Mouse (Mus musculus) MEL (cell line): ENCODE measurements around the gene Fbxl22. TPM values are rescaled to one million over a fixed set of nuclear protein-coding genes. Genes with fewer than 3 reads are reported as not detected.

ENCODE experiments used
- DNase-seq: peaks from one replicate; pipeline ENCODE4 v3.0.0; 2011; ENCODE audit warnings: low read depth, low spot score
- H3K27ac ChIP-seq: 2 replicates; pipeline ENCODE4 v1.5.1; 2012; ENCODE audit warnings: low read depth, mild to moderate bottlenecking, control low read depth, low read length, moderate library complexity; ENCODE audit not compliant: control insufficient read depth
- H3K27me3 ChIP-seq, 2 experiments: fragments of 150-350 bp in 1 of 2; sonication (generic) in 1 of 2; 2 replicates each; pipeline ENCODE4 v1.6.1; 2012; ENCODE audit warnings: low read length in 2 of 2, mild to moderate bottlenecking in 2 of 2, improper control_type of control experiment in 1 of 2, moderate library complexity in 1 of 2; ENCODE audit not compliant: insufficient read depth in 2 of 2, control insufficient read depth in 1 of 2
- H3K36me3 ChIP-seq, 2 experiments: 2 replicates each; pipeline ENCODE4 v1.6.1; 2012 to 2014; ENCODE audit warnings: low read length in 2 of 2, improper control_type of control experiment in 1 of 2, inconsistent platforms in 1 of 2, mild to moderate bottlenecking in 1 of 2; ENCODE audit not compliant: insufficient read depth in 2 of 2, control insufficient read depth in 1 of 2
- H3K4me1 ChIP-seq, 2 experiments: fragments of 150-350 bp in 1 of 2; sonication (generic) in 1 of 2; 2 replicates each; pipeline ENCODE4 v1.6.1; 2012; ENCODE audit warnings: low read length in 2 of 2, improper control_type of control experiment in 1 of 2, mild to moderate bottlenecking in 1 of 2; ENCODE audit not compliant: insufficient read depth in 2 of 2, control insufficient read depth in 1 of 2
- H3K4me3 ChIP-seq, 2 experiments: fragments of 150-350 bp in 1 of 2; sonication (generic) in 1 of 2; 2 replicates each; pipeline ENCODE4 v1.5.1; 2012; ENCODE audit warnings: low read depth in 2 of 2, low read length in 2 of 2, mild to moderate bottlenecking in 2 of 2, moderate library complexity in 2 of 2, control low read depth in 1 of 2, improper control_type of control experiment in 1 of 2; ENCODE audit not compliant: control insufficient read depth in 1 of 2, insufficient read depth in 1 of 2
- H3K79me2 ChIP-seq: 2 replicates; pipeline ENCODE4 v1.6.1; 2012; ENCODE audit warnings: mild to moderate bottlenecking, low read length, moderate library complexity; ENCODE audit not compliant: control insufficient read depth, poor library complexity, insufficient read depth
- H3K9ac ChIP-seq: 2 replicates; pipeline ENCODE4 v1.6.1; 2012; ENCODE audit warnings: low read depth, mild to moderate bottlenecking, control low read depth, low read length, moderate library complexity; ENCODE audit not compliant: control insufficient read depth, poor library complexity, severe bottlenecking
- H3K9me3 ChIP-seq: fragments of 150-350 bp; sonication (generic); replicated peaks from 2 replicates; pipeline ENCODE4 v1.6.1; 2012; ENCODE audit warnings: mild to moderate bottlenecking, low read length, improper control_type of control experiment, moderate library complexity; ENCODE audit not compliant: insufficient read depth
- BHLHE40 ChIP-seq: IDR thresholded peaks from 2 replicates; pipeline ENCODE4 v1.6.1; 2012; ENCODE audit warnings: low read depth, mild to moderate bottlenecking, inconsistent platforms, low read length, improper control_type of control experiment, borderline replicate concordance
- CHD1 ChIP-seq: IDR thresholded peaks from 2 replicates; pipeline ENCODE4 v1.6.1; 2012; ENCODE audit warnings: low read depth, mild to moderate bottlenecking, inconsistent platforms, low read length, improper control_type of control experiment
- CTCF ChIP-seq, 3 experiments: IDR thresholded peaks in 2 of 3; conservative IDR thresholded peaks in 1 of 3; 2 replicates each; pipeline ENCODE4 v1.5.1; 2011 to 2012; ENCODE audit warnings: low read length in 3 of 3, low read depth in 2 of 3, mild to moderate bottlenecking in 2 of 3, improper control_type of control experiment in 1 of 3, inconsistent platforms in 1 of 3, mixed read lengths in 1 of 3, moderate library complexity in 1 of 3; ENCODE audit not compliant: control insufficient read depth in 1 of 3, insufficient read depth in 1 of 3, poor library complexity in 1 of 3, severe bottlenecking in 1 of 3
- E2F4 ChIP-seq: IDR thresholded peaks from 2 replicates; pipeline ENCODE4 v1.6.1; 2011; ENCODE audit warnings: low read depth, low read length, improper control_type of control experiment, borderline replicate concordance
- EP300 ChIP-seq, 2 experiments: IDR thresholded peaks; 2 replicates each; pipeline ENCODE4 v1.6.1; 2011; ENCODE audit warnings: improper control_type of control experiment in 2 of 2, low read length in 2 of 2, low read depth in 1 of 2, mild to moderate bottlenecking in 1 of 2
- ETS1 ChIP-seq: IDR thresholded peaks from 2 replicates; pipeline ENCODE4 v1.6.1; 2012; ENCODE audit warnings: low read depth, mild to moderate bottlenecking, inconsistent platforms, low read length, improper control_type of control experiment, moderate library complexity
- GABPA ChIP-seq: IDR thresholded peaks from 2 replicates; pipeline ENCODE4 v1.6.1; 2012; ENCODE audit warnings: low read depth, mild to moderate bottlenecking, inconsistent platforms, low read length, improper control_type of control experiment, moderate library complexity
- GATA1 ChIP-seq: IDR thresholded peaks from 2 replicates; pipeline ENCODE4 v1.6.1; 2011; ENCODE audit warnings: low read depth, low read length, improper control_type of control experiment
- HCFC1 ChIP-seq: IDR thresholded peaks from 2 replicates; pipeline ENCODE4 v1.6.1; 2012; ENCODE audit warnings: low read depth, mild to moderate bottlenecking, inconsistent platforms, low read length, improper control_type of control experiment, moderate library complexity
- JUND ChIP-seq: IDR thresholded peaks from 2 replicates; pipeline ENCODE4 v1.6.1; 2011; ENCODE audit warnings: low read depth, mild to moderate bottlenecking, improper control_type of control experiment, low read length
- KAT2A ChIP-seq: conservative IDR thresholded peaks from 2 replicates; pipeline ENCODE4 v1.6.1; 2012; ENCODE audit warnings: low read depth, low read length, improper control_type of control experiment, inconsistent platforms
- MAFK ChIP-seq: IDR thresholded peaks from 2 replicates; pipeline ENCODE4 v1.6.1; 2011; ENCODE audit warnings: low read depth, mild to moderate bottlenecking, low read length, improper control_type of control experiment, borderline replicate concordance
- MAX ChIP-seq: IDR thresholded peaks from 2 replicates; pipeline ENCODE4 v1.6.1; 2011; ENCODE audit warnings: low read length, improper control_type of control experiment
- MAZ ChIP-seq: IDR thresholded peaks from 2 replicates; pipeline ENCODE4 v1.6.1; 2012; ENCODE audit warnings: low read depth, mild to moderate bottlenecking, inconsistent platforms, low read length, improper control_type of control experiment
- MEF2A ChIP-seq: IDR thresholded peaks from 2 replicates; pipeline ENCODE4 v1.6.1; 2014; ENCODE audit warnings: low read depth, mild to moderate bottlenecking, inconsistent platforms, low read length, improper control_type of control experiment; ENCODE audit not compliant: poor library complexity, insufficient replicate concordance, severe bottlenecking; ENCODE audit errors: extremely low read depth
- MXI1 ChIP-seq: IDR thresholded peaks from 2 replicates; pipeline ENCODE4 v1.6.1; 2011; ENCODE audit warnings: mild to moderate bottlenecking, low read depth, low read length, improper control_type of control experiment
- MYB ChIP-seq: IDR thresholded peaks from 2 replicates; pipeline ENCODE4 v1.6.1; 2011; ENCODE audit warnings: mild to moderate bottlenecking, low read depth, low read length, improper control_type of control experiment
- NRF1 ChIP-seq: IDR thresholded peaks from 2 replicates; pipeline ENCODE4 v1.6.1; 2014; ENCODE audit warnings: low read depth, mild to moderate bottlenecking, inconsistent platforms, low read length, improper control_type of control experiment, moderate library complexity; ENCODE audit not compliant: poor library complexity, insufficient read depth, severe bottlenecking
- POLR2A ChIP-seq, 2 experiments: IDR thresholded peaks; 2 replicates each; pipeline ENCODE4 v1.6.1; 2011 to 2012; ENCODE audit warnings: low read length in 2 of 2, mild to moderate bottlenecking in 2 of 2, control low read depth in 1 of 2, improper control_type of control experiment in 1 of 2, low read depth in 1 of 2, moderate library complexity in 1 of 2; ENCODE audit not compliant: control insufficient read depth in 1 of 2, insufficient read depth in 1 of 2, poor library complexity in 1 of 2
- POLR2AphosphoS2 ChIP-seq: IDR thresholded peaks from 2 replicates; pipeline ENCODE4 v1.6.1; 2011; ENCODE audit warnings: low read length, improper control_type of control experiment
- POLR2AphosphoS5 ChIP-seq: IDR thresholded peaks from 2 replicates; pipeline ENCODE4 v1.6.1; 2012; ENCODE audit warnings: low read depth, borderline replicate concordance, mild to moderate bottlenecking, inconsistent platforms, low read length, moderate library complexity, mixed read lengths
- RAD21 ChIP-seq: IDR thresholded peaks from 2 replicates; pipeline ENCODE4 v1.6.1; 2011; ENCODE audit warnings: mild to moderate bottlenecking, low read depth, low read length, improper control_type of control experiment
- SMC3 ChIP-seq: IDR thresholded peaks from 2 replicates; pipeline ENCODE4 v1.6.1; 2011; ENCODE audit warnings: low read depth, low read length, improper control_type of control experiment
- TAL1 ChIP-seq: IDR thresholded peaks from 2 replicates; pipeline ENCODE4 v1.6.1; 2012; ENCODE audit warnings: mild to moderate bottlenecking, inconsistent platforms, low read length, moderate library complexity, mixed read lengths
- TCF12 ChIP-seq: IDR thresholded peaks from 2 replicates; pipeline ENCODE4 v1.6.1; 2014; ENCODE audit warnings: low read depth, mild to moderate bottlenecking, inconsistent platforms, low read length, improper control_type of control experiment, moderate library complexity
- USF2 ChIP-seq, 2 experiments: IDR thresholded peaks; 2 replicates each; pipeline ENCODE4 v1.6.1; 2011 to 2012; ENCODE audit warnings: improper control_type of control experiment in 2 of 2, low read length in 2 of 2, borderline replicate concordance in 1 of 2, inconsistent platforms in 1 of 2, low read depth in 1 of 2, mild to moderate bottlenecking in 1 of 2; ENCODE audit not compliant: insufficient read depth in 1 of 2
- ZC3H11A ChIP-seq: IDR thresholded peaks from 2 replicates; pipeline ENCODE4 v1.6.1; 2012; ENCODE audit warnings: low read depth, mild to moderate bottlenecking, inconsistent platforms, low read length, improper control_type of control experiment
- ZKSCAN1 ChIP-seq: IDR thresholded peaks from 2 replicates; pipeline ENCODE4 v1.6.1; 2012; ENCODE audit warnings: low read depth, mild to moderate bottlenecking, inconsistent platforms, low read length, improper control_type of control experiment, moderate library complexity
- ZMIZ1 ChIP-seq: IDR thresholded peaks from 2 replicates; pipeline ENCODE4 v1.6.1; 2012; ENCODE audit warnings: low read depth, mild to moderate bottlenecking, inconsistent platforms, low read length, improper control_type of control experiment, moderate library complexity
- ZNF384 ChIP-seq: IDR thresholded peaks from 2 replicates; pipeline ENCODE4 v1.6.1; 2012; ENCODE audit warnings: low read depth, mild to moderate bottlenecking, inconsistent platforms, low read length, improper control_type of control experiment
- polyA plus RNA-seq, 2 experiments: library from polyadenylated mRNA; stranded (reverse) in 1 of 2; unstranded in 1 of 2; fragments of >175 nt in 1 of 2; fragments of >200 nt in 1 of 2; gene quantifications; 2 replicates each; pipeline versions ENCODE4 v1.2.1 to v1.2.4; 2012; ENCODE audit warnings: low replicate concordance in 2 of 2, low read depth in 1 of 2; ENCODE audit not compliant: insufficient read length in 2 of 2, insufficient read depth in 1 of 2, missing spikeins in 1 of 2
- total RNA-seq: library from RNA; depleted of rRNA; stranded (reverse); fragments of 300-350 nt; gene quantifications from 2 replicates; pipeline ENCODE4 v1.2.3, GENCODE M21; 2012

Gene Fbxl22
- total and polyA plus RNA-seq, 3 experiments, result 0.35 to 0.47 TPM; not detected in 1

DNA sequence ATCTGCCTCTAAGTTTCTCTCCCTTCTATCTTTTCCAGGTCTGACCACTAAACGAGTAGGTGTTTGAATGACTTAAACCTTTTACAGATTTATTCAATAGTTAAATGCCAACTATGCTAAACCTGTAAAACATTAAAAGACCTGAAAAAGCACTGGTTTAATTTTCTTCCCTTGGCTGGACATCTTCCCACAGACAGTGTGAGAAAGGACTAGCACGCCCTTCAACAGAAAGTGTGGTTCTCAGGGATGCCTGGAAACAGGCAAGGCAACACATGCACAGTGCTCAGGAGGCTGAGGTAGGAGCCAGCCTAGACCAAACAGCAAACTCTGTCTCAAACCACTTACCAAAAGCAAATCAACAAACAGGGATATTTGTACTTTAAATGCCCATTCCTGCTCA lies 47.1 kb upstream of the Fbxl22 start:
- Histone ChIP-seq H3K79me2 (peaks cover 2% of the 10 kb centered on the region; the same call in 1 of the 2 replicates), H3K27ac (0 out of 2 replicates have a peak overlapping the region, but pooled peaks have one; percentile 1), H3K27me3 (no peaks in the 10 kb centered on the region), H3K9ac (no peak overlapping the region), H3K4me1 (peaks cover 17 to 38% of the 10 kb centered on the region in 2 experiments), H3K9me3 (no peaks in the 10 kb centered on the region), H3K36me3 (peaks cover 0 to 52% of the 10 kb centered on the region in 2 experiments; a peak in 2 of 4 replicates), H3K4me3 (no peak overlapping the region)
- DNase-seq, result no peak
- no peak for TF ChIP-seq GATA1
- no peak for TF ChIP-seq RAD21
- TF ChIP-seq JUND, result no peak
- TF ChIP-seq NRF1, result no peak
- TF ChIP-seq ZC3H11A, result no peak
- TF ChIP-seq KAT2A, result no peak
- TF ChIP-seq SMC3, result no peak
- no peak for TF ChIP-seq EP300 (IDR thresholded peaks at IDR 0.05; ENCODE audit: low read depth in 1 of 2, low read length in 2 of 2)
- TF ChIP-seq GABPA, result no peak
- no peak for TF ChIP-seq BHLHE40
- TF ChIP-seq CHD1, result no peak
- no peak for TF ChIP-seq ZKSCAN1
- TF ChIP-seq ZMIZ1, result no peak

DNA sequence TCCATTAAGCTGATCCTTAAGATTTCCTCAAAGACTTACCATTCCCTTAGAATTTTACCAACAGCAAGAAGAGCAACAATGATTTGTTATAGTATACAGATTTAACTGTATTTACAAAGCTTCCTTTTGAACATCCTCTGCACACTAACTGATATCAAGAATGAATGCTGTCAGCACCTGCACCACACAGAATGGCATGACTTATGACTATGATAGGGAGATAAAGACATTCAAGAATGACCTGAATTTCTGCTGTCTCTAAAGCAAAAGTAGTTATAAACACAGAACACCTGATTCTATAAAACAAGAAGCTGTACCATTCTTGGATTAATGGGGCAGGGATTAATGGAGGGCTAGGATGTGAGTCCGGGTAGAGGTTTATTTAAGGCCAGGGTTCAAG lies 46.3 kb upstream of the Fbxl22 start:
- H3K9ac ChIP-seq, result no peak overlapping the region
- H3K4me3 ChIP-seq, result no peak overlapping the region
- H3K79me2 ChIP-seq, result peaks cover 2% of the 10 kb centered on the region; the same call in 1 of the 2 replicates
- no peaks in the 10 kb centered on the region for H3K9me3 ChIP-seq
- H3K4me1 ChIP-seq, result peaks cover 14 to 34% of the 10 kb centered on the region in 2 experiments
- no peaks in the 10 kb centered on the region for H3K27me3 ChIP-seq
- peaks cover 0 to 49% of the 10 kb centered on the region in 2 experiments; a peak in 2 of 4 replicates for H3K36me3 ChIP-seq
- peak; percentile 75 for DNase-seq
- no peak overlapping the region for H3K27ac ChIP-seq
- TF ChIP-seq MXI1 (no peak; the same call in 1 of the 2 replicates), ZC3H11A (peak; percentile 29), SMC3 (no peak), USF2 (IDR thresholded peaks at IDR 0.05; ENCODE audit: borderline replicate concordance in 1 of 2, insufficient read depth in 1 of 2, low read depth in 1 of 2, low read length in 2 of 2) (no peak), TAL1 (0 out of 2 replicates have a peak, but pooled peaks have one; percentile 6), HCFC1 (0 out of 2 replicates have a peak, but pooled peaks have one; percentile 34), TCF12 (peak; percentile 77), E2F4 (no peak), MAZ (no peak), ETS1 (peak; percentile 81), MEF2A (no peak), EP300 (IDR thresholded peaks at IDR 0.05; ENCODE audit: low read depth in 1 of 2, low read length in 2 of 2) (peak; percentile 67 to 76), MAFK (peak; percentile 86), MAX (no peak), ZKSCAN1 (no peak), POLR2A (IDR thresholded peaks at IDR 0.05; ENCODE audit: control insufficient read depth in 1 of 2, insufficient read depth in 1 of 2, low read depth in 1 of 2, low read length in 2 of 2, poor library complexity in 1 of 2) (no peak), BHLHE40 (0 out of 2 replicates have a peak, but pooled peaks have one; percentile 57), GABPA (no peak), CTCF (IDR thresholded peaks at IDR 0.05 in 2 of 3, conservative IDR thresholded peaks at IDR 0.05 in 1 of 3; ENCODE audit: control insufficient read depth in 1 of 3, insufficient read depth in 1 of 3, low read depth in 2 of 3, low read length in 3 of 3, poor library complexity in 1 of 3, severe bottlenecking in 1 of 3) (no peak), ZNF384 (no peak), POLR2AphosphoS5 (no peak), MYB (no peak), KAT2A (no peak), GATA1 (peak; percentile 88), JUND (no peak), POLR2AphosphoS2 (no peak)
